Mouse (Mus musculus): ENCODE results near the gene Bax.

DNA sequence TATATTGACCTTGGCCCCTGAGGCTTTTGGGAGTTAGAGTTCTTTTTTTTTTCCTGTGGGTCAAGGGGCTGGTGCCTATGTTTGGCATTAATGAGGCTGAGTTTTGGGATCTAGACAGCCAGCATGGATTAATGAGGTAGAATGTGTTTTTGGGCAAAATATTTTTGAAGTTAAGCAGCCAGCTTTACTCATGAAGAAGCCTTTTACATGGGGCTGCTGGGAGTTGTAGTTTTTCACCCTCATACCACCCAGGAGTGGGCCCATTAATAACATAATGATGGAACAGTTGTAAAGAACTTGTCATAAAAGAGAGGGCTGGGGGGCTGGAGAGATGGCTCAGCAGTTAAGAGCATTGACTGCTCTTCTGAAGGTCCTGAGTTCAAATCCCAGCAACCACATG is 20.1 kb downstream of the Bax start:
- TF ChIP-seq CTCF (IDR thresholded peaks at IDR 0.05) (no peak), POLR2A (IDR thresholded peaks at IDR 0.05; ENCODE audit: insufficient read depth, low read depth, low read length) (no peak), EP300 (IDR thresholded peaks at IDR 0.05; ENCODE audit: insufficient read depth, low read depth, low read length) (no peak)

All from heart, adult 2 months (tissue).